Mouse (Mus musculus): ENCODE data around the gene Kif3c.

- TF ChIP-seq POLR2A (IDR thresholded peaks at IDR 0.05; ENCODE audit: low read depth, low read length) (no peak), CTCF (IDR thresholded peaks at IDR 0.05; ENCODE audit: borderline replicate concordance, insufficient read depth, low read length) (no peak)
Observed at GRCm38 (mm10) chr12:3430985-3431384, 66.1 kb downstream of the Kif3c start.

All from embryonic fibroblast, embryonic 13.5 days (primary cell).